Mouse (Mus musculus): ENCODE results near the gene Kif3b. TPM values are rescaled to one million over a fixed set of nuclear protein-coding genes. Genes with fewer than 3 reads are reported as not detected.

Gene Kif3b
- polyA plus RNA-seq, 1 experiment from 2014 or later, result 1.7 TPM

DNA sequence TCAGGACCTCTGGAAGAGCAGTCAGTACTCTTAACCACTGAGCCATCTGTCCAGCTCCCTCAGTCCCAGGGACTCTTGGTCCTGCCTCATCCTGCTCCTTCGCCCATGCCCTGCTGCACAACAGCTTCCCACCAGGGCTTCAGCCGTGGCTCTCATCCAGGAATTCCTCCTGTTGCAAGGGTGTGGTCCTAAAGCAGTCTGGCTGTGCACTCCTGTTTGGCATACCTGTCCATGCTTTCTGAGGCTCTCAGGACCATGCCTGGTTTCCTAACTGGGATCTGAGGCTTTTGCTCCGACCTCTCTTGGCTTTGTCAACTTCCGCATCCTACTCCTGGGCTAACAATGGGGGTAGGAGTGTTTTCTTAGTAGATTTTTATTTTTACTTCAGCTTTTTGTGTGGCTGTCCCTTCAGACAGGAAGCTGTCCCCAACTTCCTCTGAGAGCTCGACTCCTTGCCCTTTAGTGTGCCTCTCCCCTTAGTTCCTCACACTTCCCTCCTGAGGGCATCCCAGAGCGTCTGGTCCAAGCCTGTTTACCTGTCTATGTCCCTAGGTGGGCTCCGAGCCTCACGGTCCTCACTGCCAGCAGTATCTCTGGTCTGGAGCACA, 27.9 kb downstream of the Kif3b start:
- Histone ChIP-seq H3K9me3 (ENCODE audit: low read length) (no peaks in the 10 kb centered on the region), H3K27ac (ENCODE audit: low read depth) (peak overlapping the region; percentile 83), H3K4me3 (ENCODE audit: low read depth, low read length) (no peak overlapping the region), H3K27me3 (ENCODE audit: insufficient read depth, low read length) (no peaks in the 10 kb centered on the region), H3K4me1 (ENCODE audit: insufficient read depth) (no peaks in the 10 kb centered on the region), H3K9ac (replicated peaks) (no peak overlapping the region), H3K4me2 (ENCODE audit: low read depth, low read length) (no peak overlapping the region), H3K36me3 (replicated peaks; ENCODE audit: insufficient read depth, low read length) (peaks cover 40% of the 10 kb centered on the region)
- TF ChIP-seq CTCF (IDR thresholded peaks at IDR 0.05; ENCODE audit: low read depth) (no peak), EP300 (IDR thresholded peaks at IDR 0.05; ENCODE audit: low read depth) (no peak)
- WGBS (ENCODE audit: insufficient replicate concordance), result 45% methylated on average over 8 of the region's 8 CpGs
- no peak for ATAC-seq
- no peak for DNase-seq

DNA sequence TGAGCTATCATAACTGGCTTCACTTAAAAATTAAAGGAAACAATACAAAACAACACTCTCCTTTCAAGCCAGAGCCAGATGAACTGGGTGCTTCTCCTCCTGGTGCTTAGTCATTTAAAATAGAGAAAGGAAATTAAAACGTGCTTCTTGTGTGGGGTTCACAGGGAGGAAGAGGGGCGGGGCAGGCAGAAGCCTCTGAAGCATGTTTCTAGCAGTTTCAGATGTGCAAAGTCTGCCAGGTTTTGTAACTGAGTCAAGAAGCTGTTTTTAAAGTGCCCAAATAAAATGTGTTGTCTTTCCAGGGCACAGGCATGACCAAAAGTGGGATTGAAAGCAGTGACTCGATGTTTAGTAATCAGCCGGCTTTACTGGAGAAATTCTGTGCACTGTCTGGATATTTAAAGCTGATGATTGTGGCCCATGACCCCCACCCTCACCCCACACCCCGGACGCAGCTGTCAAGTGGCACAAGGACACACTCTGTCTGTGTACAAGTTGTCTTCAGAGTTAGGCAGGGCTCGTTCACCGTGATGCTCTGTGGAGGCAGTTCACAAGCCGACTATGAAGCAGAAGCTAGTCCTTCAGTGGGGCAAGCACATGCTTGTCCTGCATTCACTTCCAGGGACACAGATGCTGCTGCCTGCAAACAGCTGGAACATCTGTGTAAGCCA, 34.6 kb downstream of the Kif3b start:
- no peak for TF ChIP-seq CTCF (IDR thresholded peaks at IDR 0.05; ENCODE audit: low read depth)
- no peak for TF ChIP-seq EP300 (IDR thresholded peaks at IDR 0.05; ENCODE audit: low read depth)
- WGBS (ENCODE audit: insufficient replicate concordance), result 76% methylated on average over 9 of the region's 9 CpGs
- no peak for ATAC-seq
- no peak for DNase-seq
- H3K9ac ChIP-seq (replicated peaks), result no peak overlapping the region
- no peaks in the 10 kb centered on the region for H3K27me3 ChIP-seq (ENCODE audit: insufficient read depth, low read length)
- no peak overlapping the region for H3K4me2 ChIP-seq (ENCODE audit: low read depth, low read length)
- no peaks in the 10 kb centered on the region for H3K4me1 ChIP-seq (ENCODE audit: insufficient read depth)
- H3K36me3 ChIP-seq (replicated peaks; ENCODE audit: insufficient read depth, low read length), result peaks cover 48% of the 10 kb centered on the region
- no peak overlapping the region for H3K27ac ChIP-seq (ENCODE audit: low read depth)
- H3K4me3 ChIP-seq (ENCODE audit: low read depth, low read length), result no peak overlapping the region
- H3K9me3 ChIP-seq (ENCODE audit: low read length), result no peaks in the 10 kb centered on the region

DNA sequence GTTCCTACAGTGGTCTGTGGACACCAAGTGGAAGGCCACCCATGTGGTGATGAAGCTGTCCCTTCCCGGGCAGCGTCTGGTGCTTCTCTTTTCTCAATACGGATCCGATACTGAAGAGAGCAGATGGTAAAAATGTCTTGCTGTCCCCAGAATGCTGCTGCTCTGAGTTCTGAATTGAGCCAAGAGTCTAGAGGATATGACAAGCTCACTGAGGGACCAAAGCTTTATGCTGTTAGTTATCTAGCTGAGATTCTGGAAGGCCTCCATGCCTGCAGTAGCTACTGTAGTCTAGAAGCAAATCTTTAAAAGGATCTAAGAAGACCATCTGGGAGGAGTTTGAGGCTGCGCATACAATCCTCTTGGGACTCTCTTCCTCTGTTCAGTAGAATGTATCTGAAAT, 41.1 kb downstream of the Kif3b start:
- DNase-seq, result no peak
- Histone ChIP-seq H3K27ac (ENCODE audit: low read depth) (no peak overlapping the region), H3K4me2 (ENCODE audit: low read depth, low read length) (no peak overlapping the region), H3K4me1 (ENCODE audit: insufficient read depth) (peaks cover 11% of the 10 kb centered on the region), H3K4me3 (ENCODE audit: low read depth, low read length) (no peak overlapping the region), H3K36me3 (replicated peaks; ENCODE audit: insufficient read depth, low read length) (peaks cover 11% of the 10 kb centered on the region), H3K9me3 (ENCODE audit: low read length) (no peaks in the 10 kb centered on the region), H3K9ac (replicated peaks) (no peak overlapping the region), H3K27me3 (ENCODE audit: insufficient read depth, low read length) (no peaks in the 10 kb centered on the region)
- TF ChIP-seq CTCF (IDR thresholded peaks at IDR 0.05; ENCODE audit: low read depth) (no peak), EP300 (IDR thresholded peaks at IDR 0.05; ENCODE audit: low read depth) (no peak)
- no peak for ATAC-seq
- 88% methylated on average over 5 of the region's 5 CpGs for WGBS (ENCODE audit: insufficient replicate concordance)

DNA sequence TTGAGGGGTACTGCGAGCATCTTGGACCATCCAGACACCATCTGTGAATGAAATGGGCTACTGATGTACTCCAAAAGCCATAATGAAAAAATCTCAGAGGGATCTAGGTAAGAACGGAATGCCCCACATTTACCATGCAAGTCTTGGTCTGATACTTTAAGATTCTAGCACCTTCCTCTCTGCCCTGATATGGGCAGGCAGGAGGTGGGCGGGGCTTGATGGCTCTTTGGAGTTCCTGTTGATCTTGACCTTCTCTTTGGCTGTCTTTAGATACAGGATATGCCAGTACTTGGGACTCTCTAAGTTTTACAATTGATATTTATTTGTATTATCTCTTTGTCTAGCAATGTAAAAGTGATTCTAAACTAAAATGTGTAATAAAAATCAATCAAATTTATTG, 41.8 kb downstream of the Kif3b start:
- no peak for TF ChIP-seq EP300 (IDR thresholded peaks at IDR 0.05; ENCODE audit: low read depth)
- no peak for TF ChIP-seq CTCF (IDR thresholded peaks at IDR 0.05; ENCODE audit: low read depth)
- no peak overlapping the region for H3K27ac ChIP-seq (ENCODE audit: low read depth)
- ATAC-seq (no peak), DNase-seq (no peak)
- no peak overlapping the region for H3K4me3 ChIP-seq (ENCODE audit: low read depth, low read length)
- no peaks in the 10 kb centered on the region for H3K9me3 ChIP-seq (ENCODE audit: low read length)
- no peak overlapping the region for H3K4me2 ChIP-seq (ENCODE audit: low read depth, low read length)
- H3K36me3 ChIP-seq (replicated peaks; ENCODE audit: insufficient read depth, low read length), result peaks cover 11% of the 10 kb centered on the region
- no peaks in the 10 kb centered on the region for H3K27me3 ChIP-seq (ENCODE audit: insufficient read depth, low read length)
- peaks cover 18% of the 10 kb centered on the region for H3K4me1 ChIP-seq (ENCODE audit: insufficient read depth)
- WGBS (ENCODE audit: insufficient replicate concordance), result 74% methylated on average over 3 of the region's 3 CpGs
- no peak overlapping the region for H3K9ac ChIP-seq (replicated peaks)

DNA sequence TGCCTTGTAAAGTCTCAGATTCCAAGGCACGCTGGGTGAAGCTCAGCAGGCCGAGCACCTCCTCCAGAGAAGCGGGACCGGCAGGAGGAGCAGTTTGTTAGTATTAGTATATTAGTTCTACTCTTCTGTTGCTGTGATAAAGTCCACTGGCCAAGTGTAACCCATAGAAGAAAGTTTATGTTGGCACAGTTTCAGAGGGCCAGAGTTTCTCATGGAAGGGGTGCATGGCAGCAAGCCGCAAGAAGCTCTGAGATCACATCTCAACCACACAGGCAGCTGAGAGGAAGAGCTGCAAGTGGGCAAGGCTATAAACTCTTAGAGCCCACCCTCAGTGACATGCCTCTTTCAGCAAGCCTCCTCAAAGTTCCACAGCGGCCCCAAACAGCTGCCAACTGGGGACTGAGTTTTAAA, 42.6 kb downstream of the Kif3b start:
- Histone ChIP-seq H3K4me2 (ENCODE audit: low read depth, low read length) (no peak overlapping the region), H3K9me3 (ENCODE audit: low read length) (no peaks in the 10 kb centered on the region), H3K4me1 (ENCODE audit: insufficient read depth) (peaks cover 20% of the 10 kb centered on the region), H3K9ac (replicated peaks) (no peak overlapping the region), H3K4me3 (ENCODE audit: low read depth, low read length) (no peak overlapping the region), H3K36me3 (replicated peaks; ENCODE audit: insufficient read depth, low read length) (peaks cover 11% of the 10 kb centered on the region), H3K27me3 (ENCODE audit: insufficient read depth, low read length) (no peaks in the 10 kb centered on the region), H3K27ac (ENCODE audit: low read depth) (no peak overlapping the region)
- WGBS (ENCODE audit: insufficient replicate concordance), result 66% methylated on average over 6 of the region's 6 CpGs
- DNase-seq (no peak), ATAC-seq (no peak)
- TF ChIP-seq EP300 (IDR thresholded peaks at IDR 0.05; ENCODE audit: low read depth) (no peak), CTCF (IDR thresholded peaks at IDR 0.05; ENCODE audit: low read depth) (0 out of 2 replicates have a peak, but pooled peaks have one; percentile 10)

GRCm38 (mm10) chr2:153334281-153334680, 43.1 kb downstream of the Kif3b start:
- Histone ChIP-seq H3K27me3 (ENCODE audit: insufficient read depth, low read length) (no peaks in the 10 kb centered on the region), H3K4me1 (ENCODE audit: insufficient read depth) (peaks cover 20% of the 10 kb centered on the region), H3K36me3 (replicated peaks; ENCODE audit: insufficient read depth, low read length) (peaks cover 11% of the 10 kb centered on the region), H3K4me2 (ENCODE audit: low read depth, low read length) (no peak overlapping the region), H3K9me3 (ENCODE audit: low read length) (no peaks in the 10 kb centered on the region), H3K27ac (ENCODE audit: low read depth) (no peak overlapping the region), H3K9ac (replicated peaks) (no peak overlapping the region), H3K4me3 (ENCODE audit: low read depth, low read length) (no peak overlapping the region)
- DNase-seq (no peak), ATAC-seq (peak; percentile 44)
- WGBS (ENCODE audit: insufficient replicate concordance), result 50% methylated on average over 3 of the region's 3 CpGs
- no peak for TF ChIP-seq CTCF (IDR thresholded peaks at IDR 0.05; ENCODE audit: low read depth)
- TF ChIP-seq EP300 (IDR thresholded peaks at IDR 0.05; ENCODE audit: low read depth), result peak; percentile 93
